Comparison of ENCODE assay signal across 9 mouse cellular contexts in the genomic region with DNA sequence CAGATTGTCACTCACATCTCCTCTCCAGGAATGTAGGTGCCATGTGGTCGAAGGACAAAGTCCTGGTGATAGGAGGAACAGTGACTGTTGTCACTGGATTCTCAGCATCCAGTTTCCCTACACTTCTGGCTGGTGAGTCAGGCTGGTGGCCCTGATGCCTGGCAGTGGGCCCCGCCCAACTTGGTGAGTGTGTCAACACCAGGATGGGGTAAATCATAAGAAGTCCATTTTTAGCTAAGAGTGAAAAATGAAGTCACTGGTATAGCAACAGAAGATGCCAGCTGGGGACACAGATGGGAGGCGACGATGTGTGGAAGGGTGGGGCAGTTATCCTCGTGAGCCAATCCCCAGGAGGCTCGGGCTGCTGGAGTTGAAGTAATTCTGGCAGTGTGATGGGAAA. TPM values are rescaled to one million over a fixed set of nuclear protein-coding genes. Genes with fewer than 3 reads are reported as not detected.
DNase-seq lines count a peak whose midpoint lies in the region; ATAC-seq and TF ChIP-seq lines count a peak whose summit lies in the region.
"Had no signal": no experiment of that assay in that cellular context is flagged by ENCODE, and none has a peak within 500 bp of the region (broad histone marks: within the 10 kb centered on the region; RNA-seq: fewer than 3 reads in every experiment).

No protein-coding gene starts in this region.

- H3K4me1 ChIP-seq in CH12.LX (ENCODE audit: control insufficient read depth in 1 of 2, insufficient read depth in 2 of 2), result peaks cover 3 to 16% of the 10 kb centered on the region in 2 experiments; a peak in 2 of 4 replicates
- no peaks in the 10 kb centered on the region for H3K4me1 ChIP-seq in midbrain, embryonic 16.5 days (ENCODE audit: control insufficient read depth, insufficient read depth, low read length)
- no peaks in the 10 kb centered on the region for H3K4me1 ChIP-seq in heart, embryonic 12.5 days (replicated peaks)

- in situ Hi-C loops in CH12.LX (cut with MboI; ENCODE audit: low pct_ligation_motif_present, low pct_unique_long_range_greater_than_20kb, low sequenced_read_pairs), result no loop called here

- TF ChIP-seq RAD21 in CH12.LX (IDR thresholded peaks at IDR 0.05; ENCODE audit: low read depth, low read length), result no peak

- no peak overlapping the region for H3K4me2 ChIP-seq in CH12.LX (ENCODE audit: insufficient read depth, low read depth, poor library complexity, severe bottlenecking)
- no peak overlapping the region for H3K4me2 ChIP-seq in midbrain, embryonic 16.5 days (ENCODE audit: low read length)
- no peak overlapping the region for H3K4me2 ChIP-seq in heart, embryonic 12.5 days

- intact Hi-C loops in left cerebral cortex, postnatal 14 days (cut with DNase I), result loop anchor here (5.0 kb wide), 1 partner anchor 79 kb away; no protein-coding TSS in a partner anchor

- H3K36me3 ChIP-seq in CH12.LX (replicated peaks in 1 of 2; ENCODE audit: control insufficient read depth in 1 of 2, insufficient read depth in 1 of 2, low read length in 1 of 2), result no peaks in the 10 kb centered on the region
- no peaks in the 10 kb centered on the region for H3K36me3 ChIP-seq in midbrain, embryonic 16.5 days (ENCODE audit: control insufficient read depth, insufficient read depth, low read length)
- H3K36me3 ChIP-seq in heart, embryonic 12.5 days, result no peaks in the 10 kb centered on the region

- H3K4me3 ChIP-seq in CH12.LX (replicated peaks in 1 of 3; ENCODE audit: low read depth in 2 of 3, low read length in 2 of 3, poor library complexity in 1 of 3), result no peak overlapping the region
- no peak overlapping the region for H3K4me3 ChIP-seq in midbrain, embryonic 16.5 days (ENCODE audit: low read depth, low read length)
- no peak overlapping the region for H3K4me3 ChIP-seq in heart, embryonic 12.5 days
- H3K4me3 ChIP-seq: heart, adult 2 months had no signal

- dilution Hi-C loops in CH12.LX (cut with MboI; ENCODE audit: extremely low pct_ligation_motif_present, extremely low pct_unique_long_range_greater_than_20kb, low sequenced_read_pairs), result no loop called here

- WGBS in midbrain, embryonic 16.5 days, result 69% methylated on average over 6 of the region's 6 CpGs
- WGBS in heart, embryonic 12.5 days, result 60% methylated on average over 6 of the region's 6 CpGs

- H3K9me3 ChIP-seq in CH12.LX (replicated peaks; ENCODE audit: low read length), result peaks cover 3% of the 10 kb centered on the region
- H3K9me3 ChIP-seq in midbrain, embryonic 16.5 days (replicated peaks; ENCODE audit: control insufficient read depth, low read length, poor library complexity, severe bottlenecking), result peaks cover 3% of the 10 kb centered on the region; the same call in 1 of the 2 replicates
- no peaks in the 10 kb centered on the region; the same call in 1 of the 2 replicates for H3K9me3 ChIP-seq in heart, embryonic 12.5 days (replicated peaks)

- TF ChIP-seq CTCF in CH12.LX (conservative IDR thresholded peaks at IDR 0.05 in 1 of 2, IDR thresholded peaks at IDR 0.05 in 1 of 2; ENCODE audit: low read depth in 2 of 2, low read length in 2 of 2), result no peak

- no peak for TF ChIP-seq POLR2A in CH12.LX (IDR thresholded peaks at IDR 0.05; ENCODE audit: low read depth, low read length)

- DNase-seq in 3T3-L1 (ENCODE audit: low read depth, low spot score) (peak; percentile 64), CH12.LX (ENCODE audit: extremely low read depth) (peak; percentile 26)
- peak; percentile 71 to 84 for DNase-seq in frontal cortex, postnatal 14 days (ENCODE audit: low spot score in 2 of 2)
- DNase-seq in left cerebral cortex, postnatal 14 days (ENCODE audit: low spot score in 2 of 2), result peak; percentile 83 to 90
- no peak for DNase-seq in kidney, adult 11 months
- DNase-seq in yolk sac, embryonic 10.5 days (ENCODE audit: low spot score), result no peak
- DNase-seq: heart, adult 2 months had no signal

- H3K27me3 ChIP-seq in CH12.LX (replicated peaks), result no peaks in the 10 kb centered on the region
- H3K27me3 ChIP-seq in midbrain, embryonic 16.5 days (ENCODE audit: control insufficient read depth, insufficient read depth, low read depth, low read length), result no peaks in the 10 kb centered on the region
- H3K27me3 ChIP-seq in heart, embryonic 12.5 days (replicated peaks), result no peaks in the 10 kb centered on the region

- ATAC-seq in midbrain, embryonic 16.5 days, result no peak
- ATAC-seq in heart, embryonic 12.5 days (ENCODE audit: insufficient number of reproducible peaks, low FRiP score), result no peak

- no peaks in the 10 kb centered on the region for H3K79me2 ChIP-seq in CH12.LX (replicated peaks; ENCODE audit: control insufficient read depth, extremely low read depth, insufficient read depth, poor library complexity, severe bottlenecking)

- H3K9ac ChIP-seq in CH12.LX (ENCODE audit: insufficient read depth, low read depth), result no peak overlapping the region
- H3K9ac ChIP-seq in midbrain, embryonic 16.5 days (ENCODE audit: low read depth, low read length), result no peak overlapping the region
- no peak overlapping the region for H3K9ac ChIP-seq in heart, embryonic 12.5 days

- no peak for TF ChIP-seq EP300 in CH12.LX (IDR thresholded peaks at IDR 0.05; ENCODE audit: low read length)

- H3K27ac ChIP-seq in CH12.LX (ENCODE audit: insufficient read depth, low read depth), result no peak overlapping the region
- no peak overlapping the region for H3K27ac ChIP-seq in midbrain, embryonic 16.5 days (ENCODE audit: low read length)
- no peak overlapping the region for H3K27ac ChIP-seq in heart, embryonic 12.5 days (ENCODE audit: poor library complexity, severe bottlenecking)
- H3K27ac ChIP-seq: heart, adult 2 months had no signal

TF ChIP-seq in CH12.LX, 34 proteins besides CTCF, POLR2A, EP300 and RAD21:
- TF ChIP-seq USF1 (IDR thresholded peaks at IDR 0.05; ENCODE audit: low read depth, low read length) (no peak), TBP (conservative IDR thresholded peaks at IDR 0.05; ENCODE audit: low read depth, low read length) (no peak), CHD1 (IDR thresholded peaks at IDR 0.05; ENCODE audit: low read depth, low read length) (no peak), ETS1 (conservative IDR thresholded peaks at IDR 0.05; ENCODE audit: low read depth, low read length) (no peak), MYC (IDR thresholded peaks at IDR 0.05; ENCODE audit: low read depth, low read length) (no peak), PAX5 (IDR thresholded peaks at IDR 0.05; ENCODE audit: low read length) (no peak), SIN3A (IDR thresholded peaks at IDR 0.05; ENCODE audit: low read length) (no peak), MAFK (IDR thresholded peaks at IDR 0.05; ENCODE audit: insufficient replicate concordance, low read length) (no peak), IRF4 (IDR thresholded peaks at IDR 0.05; ENCODE audit: low read depth, low read length) (no peak), RCOR1 (conservative IDR thresholded peaks at IDR 0.05; ENCODE audit: low read depth, low read length) (no peak)

RNA-seq across cellular contexts. Expression of gene Lipc, which starts 46.7 kb away (rescaled TPM):
- total RNA-seq in CH12.LX (2012; rRNA removed) (13.2 and 24.5 TPM in 2 replicates), CH12.LX (2014; rRNA removed) (7.0 and 8.6 TPM in 2 replicates)
- polyA plus RNA-seq in CH12.LX (2012; ENCODE audit: insufficient read length, low read depth), result 5.2 and 5.3 TPM in 2 replicates
- under 1 TPM; 0.32 to 0.66 TPM for total RNA-seq in left cerebral cortex, postnatal 14 days (2021)
- 0.19 and 0.31 TPM in 2 replicates for polyA plus RNA-seq in midbrain, embryonic 16.5 days (2015; fragmentation: Nextera tagmentation; extraction: Ambion mirVana)
- 0.22 and 1.00 TPM in 2 replicates for polyA plus RNA-seq in heart, embryonic 12.5 days (2016; fragmentation: Nextera tagmentation; extraction: Ambion mirVana)

Comparison
In these comparisons a context has a peak if more than half of its experiments do, and no peak if none do; other contexts are left out.
1. DNase-seq: peak in 3T3-L1 (single experiment), CH12.LX (single experiment), frontal cortex, postnatal 14 days (2 of 2) and left cerebral cortex, postnatal 14 days (2 of 2); none in kidney, adult 11 months (single experiment) and yolk sac, embryonic 10.5 days (single experiment).